Mouse (Mus musculus) limb, embryonic 10.5 days (tissue): ENCODE data around the gene 4930444G20Rik. TPM values are rescaled to one million over a fixed set of nuclear protein-coding genes. Genes with fewer than 3 reads are reported as not detected.
A peak's percentile ranks its signal among the peaks of the same experiment; 100 is the strongest.
"Not testable (repeated sequence)": the region's sequence is repeated elsewhere in the genome, so short reads cannot be mapped to it uniquely, and the experiment has no call there.

ENCODE experiments used
- DNase-seq: peaks from one replicate; pipeline ENCODE4 v3.0.0-alpha.2; 2017; ENCODE audit warnings: low spot score
- H3K27ac ChIP-seq: fragments of 300-500 bp; sonication (generic); 2 replicates; pipeline ENCODE4 v1.5.1; 2016; ENCODE audit warnings: mild to moderate bottlenecking
- H3K27me3 ChIP-seq: fragments of 300-500 bp; sonication (generic); 2 replicates; pipeline ENCODE4 v1.6.1; 2016; ENCODE audit warnings: low read depth, mild to moderate bottlenecking; ENCODE audit not compliant: poor library complexity, severe bottlenecking
- H3K36me3 ChIP-seq: fragments of 300-500 bp; sonication (generic); 2 replicates; pipeline ENCODE4 v1.6.1; 2016; ENCODE audit warnings: mild to moderate bottlenecking, moderate library complexity
- H3K4me1 ChIP-seq: fragments of 300-500 bp; sonication (generic); 2 replicates; pipeline ENCODE4 v1.6.1; 2016
- H3K4me3 ChIP-seq: fragments of 300-500 bp; sonication (generic); 2 replicates; pipeline ENCODE4 v1.5.1; 2016; ENCODE audit warnings: mild to moderate bottlenecking, moderate library complexity
- H3K9me3 ChIP-seq: fragments of 300-500 bp; sonication (generic); replicated peaks from 2 replicates; pipeline ENCODE4 v1.6.1; 2016; ENCODE audit warnings: mild to moderate bottlenecking
- WGBS: fragments of 180-500 bp; shearing (Covaris S2); methylation state at CpG from one replicate; pipeline ENCODE4 v1.1.7; 2016; 5-methylcytosine and 5-hydroxymethylcytosine counted together
- polyA plus RNA-seq: library from polyadenylated mRNA; unstranded; fragments of >200 nt; fragmentation: Nextera tagmentation; extraction: Ambion mirVana; gene quantifications from 2 replicates; pipeline ENCODE4 v1.2.1, GENCODE M21; 2016

4930444G20Rik gene
- polyA plus RNA-seq, result not detected in 2 replicates

DNA sequence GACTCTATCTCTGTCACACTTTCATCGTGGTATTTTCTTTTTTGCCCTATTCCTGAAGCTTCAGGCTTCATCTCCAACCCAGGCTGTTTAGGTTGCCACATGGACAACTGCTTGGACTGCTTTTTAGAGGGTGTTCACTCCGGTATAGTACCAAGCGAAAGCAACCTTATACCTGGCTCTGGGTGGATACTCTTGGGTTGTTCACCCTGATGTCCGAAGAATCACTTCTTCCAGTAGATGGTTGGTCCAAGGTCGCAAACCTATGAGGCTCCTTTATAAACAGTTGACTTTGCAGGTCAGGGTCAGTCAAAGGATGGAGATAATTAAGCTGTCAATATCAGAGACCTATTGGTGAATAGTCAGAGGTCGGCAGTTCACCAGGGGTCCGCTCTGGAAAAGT, at the start of gene 4930444G20Rik:
TSS of gene 4930444G20Rik (minus strand) at position 101 of the 400 bp plus-strand sequence.
- H3K4me3 ChIP-seq, DNase-seq, H3K27ac ChIP-seq, H3K27me3 ChIP-seq, H3K4me1 ChIP-seq, H3K9me3 ChIP-seq, H3K36me3 ChIP-seq: not testable (repeated sequence)
- 93% methylated on average over 7 of the region's 7 CpGs for WGBS

DNA sequence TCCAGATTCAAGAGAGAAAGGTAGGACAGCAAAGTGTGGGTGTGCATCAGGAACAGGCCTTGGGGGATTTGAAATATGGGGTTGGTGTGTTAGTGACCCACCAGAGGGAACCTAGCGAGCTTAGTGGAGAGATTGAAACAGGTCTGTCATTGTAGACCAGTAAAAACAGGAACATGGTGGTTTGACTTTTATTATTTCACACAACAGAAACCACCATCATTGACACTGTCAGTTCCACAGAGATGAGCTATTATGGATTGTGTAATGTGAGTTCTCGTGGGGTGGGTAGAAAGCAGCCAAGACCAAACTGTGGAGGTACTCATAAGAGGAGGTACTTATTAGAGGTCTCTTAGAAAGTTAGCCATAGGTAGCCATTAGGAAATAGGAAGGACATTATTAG, 6.7 kb upstream of the 4930444G20Rik start:
- 84% methylated on average over 2 of the region's 2 CpGs for WGBS
- DNase-seq, result no peak
- no peaks in the 10 kb centered on the region for H3K36me3 ChIP-seq

DNA sequence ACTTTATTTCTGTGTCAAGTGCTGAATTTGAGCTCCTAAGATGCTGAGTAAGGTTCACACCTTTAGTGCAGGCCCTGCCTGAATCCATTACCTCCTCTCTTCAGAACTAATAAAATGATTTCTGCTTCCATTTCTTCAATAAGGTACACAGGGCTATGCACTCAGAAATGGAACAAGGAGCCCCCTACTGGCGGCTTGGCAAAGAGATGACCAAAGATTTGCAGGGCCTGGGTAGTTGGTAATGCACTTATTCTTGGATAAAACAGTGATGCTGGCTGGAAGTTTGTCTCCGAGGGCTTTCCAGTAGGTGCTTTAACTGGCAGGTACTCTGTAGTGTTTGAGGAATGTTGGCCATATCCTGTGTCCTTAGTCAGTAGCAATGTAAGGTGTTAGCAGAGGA, 4.9 kb upstream of the 4930444G20Rik start:
- Histone ChIP-seq H3K4me1 (no peaks in the 10 kb centered on the region), H3K27me3 (no peaks in the 10 kb centered on the region), H3K36me3 (no peaks in the 10 kb centered on the region), H3K27ac (no peak overlapping the region), H3K9me3 (no peaks in the 10 kb centered on the region), H3K4me3 (no peak overlapping the region)
- 61% methylated on average over 2 of the region's 2 CpGs for WGBS
- no peak for DNase-seq

More for the DNA sequence above, 6.7 kb upstream of the 4930444G20Rik start:
- Histone ChIP-seq H3K27me3 (no peaks in the 10 kb centered on the region), H3K27ac (no peak overlapping the region), H3K4me1 (no peaks in the 10 kb centered on the region), H3K4me3 (no peak overlapping the region), H3K9me3 (no peaks in the 10 kb centered on the region)

DNA sequence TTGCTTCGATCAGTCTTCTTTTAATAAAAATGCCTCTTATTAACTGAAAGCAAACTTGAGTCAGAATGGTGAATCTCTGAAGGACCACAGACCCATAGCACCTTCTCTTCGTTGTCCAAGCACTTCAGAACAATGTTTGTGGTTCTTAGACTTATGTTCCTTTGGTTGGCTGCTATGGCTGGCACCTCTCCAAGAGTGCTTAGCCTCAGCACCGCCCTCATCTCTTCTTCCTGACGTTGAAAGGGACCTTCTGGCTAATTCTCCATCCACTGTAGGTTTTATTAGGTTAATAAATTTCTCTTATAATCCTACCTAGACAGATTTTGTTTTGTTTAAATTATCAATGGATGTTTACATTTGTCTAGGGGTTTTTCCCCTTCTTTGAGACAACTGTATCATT, 2.7 kb upstream of the 4930444G20Rik start:
- Histone ChIP-seq H3K4me3 (no peak overlapping the region), H3K4me1 (no peaks in the 10 kb centered on the region), H3K9me3 (no peaks in the 10 kb centered on the region), H3K27ac (no peak overlapping the region), H3K27me3 (no peaks in the 10 kb centered on the region), H3K36me3 (no peaks in the 10 kb centered on the region)
- DNase-seq, result no peak
- 84% methylated on average over 4 of the region's 4 CpGs for WGBS

DNA sequence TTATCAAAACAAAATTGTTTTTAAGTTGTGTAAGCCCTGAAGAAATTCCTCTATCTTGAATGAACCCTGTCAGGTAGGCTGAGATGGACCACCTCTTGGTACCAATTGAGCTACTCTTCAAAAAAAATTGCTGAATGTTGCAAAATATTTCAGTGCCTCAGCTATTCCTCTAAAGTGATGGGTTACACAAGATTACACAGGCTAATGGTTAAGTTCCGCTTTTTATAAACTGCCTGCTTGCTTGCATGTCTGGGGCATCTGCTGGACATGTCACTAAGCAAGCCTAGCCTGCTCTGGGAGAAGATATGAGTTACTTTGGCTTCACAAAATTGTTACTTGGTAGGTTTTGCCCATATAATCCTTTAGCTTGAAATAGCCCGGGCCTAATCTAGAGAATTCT, 2.3 kb upstream of the 4930444G20Rik start:
- H3K36me3 ChIP-seq, result no peaks in the 10 kb centered on the region
- no peaks in the 10 kb centered on the region for H3K27me3 ChIP-seq
- H3K4me1 ChIP-seq, result no peaks in the 10 kb centered on the region
- H3K27ac ChIP-seq, result no peak overlapping the region
- no peaks in the 10 kb centered on the region for H3K9me3 ChIP-seq
- DNase-seq, result no peak
- no peak overlapping the region for H3K4me3 ChIP-seq
- WGBS, result 94% methylated on average over 2 of the region's 2 CpGs

DNA sequence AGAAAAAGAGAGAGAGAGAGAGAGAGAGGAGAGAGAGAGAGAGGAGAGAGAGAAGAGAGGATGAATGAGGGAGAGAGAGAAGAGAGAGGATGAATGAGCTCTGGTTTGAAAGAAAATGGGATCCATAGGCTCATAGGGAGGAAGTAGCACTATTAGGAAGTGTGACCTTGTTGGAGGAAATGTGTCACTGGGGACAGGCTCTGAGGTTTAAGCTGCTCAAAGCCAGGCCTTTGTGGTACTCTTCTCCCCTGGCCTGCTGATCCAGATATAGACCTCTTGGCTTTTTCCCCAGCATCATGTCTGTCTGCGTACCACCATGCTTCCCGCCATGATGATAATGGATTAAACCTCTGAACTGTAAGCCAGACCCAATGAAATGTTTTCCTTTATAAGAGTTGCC, 8.5 kb downstream of the 4930444G20Rik start:
- WGBS, result 76% methylated on average over 2 of the region's 2 CpGs
- Histone ChIP-seq H3K4me1 (peaks cover 13% of the 10 kb centered on the region), H3K36me3 (no peaks in the 10 kb centered on the region), H3K27ac (no peak overlapping the region), H3K4me3 (peak overlapping the region; percentile 56; the same call in 1 of the 2 replicates), H3K27me3 (no peaks in the 10 kb centered on the region), H3K9me3 (no peaks in the 10 kb centered on the region)
- DNase-seq, result no peak

DNA sequence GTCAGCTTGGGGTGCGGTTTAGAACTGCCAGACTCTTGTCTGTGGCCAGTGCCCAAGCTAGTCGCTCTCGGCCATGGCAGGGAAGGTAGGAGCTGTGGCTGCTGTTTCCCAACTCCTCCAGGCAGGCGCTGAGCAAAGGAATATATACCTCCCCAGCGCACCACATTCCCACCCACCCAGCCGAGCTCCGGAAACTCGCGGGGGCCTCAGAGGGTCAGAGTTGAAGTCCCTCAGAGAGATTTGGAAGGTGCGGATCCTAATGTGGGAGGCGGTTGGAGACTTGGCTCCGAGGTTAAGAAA, 8.9 kb downstream of the 4930444G20Rik start:
- Histone ChIP-seq H3K9me3 (no peaks in the 10 kb centered on the region), H3K36me3 (no peaks in the 10 kb centered on the region), H3K27me3 (no peaks in the 10 kb centered on the region), H3K4me1 (peaks cover 13% of the 10 kb centered on the region), H3K27ac (peak overlapping the region; percentile 72), H3K4me3 (peak overlapping the region; percentile 56)
- no peak for DNase-seq
- WGBS, result 23% methylated on average over 12 of the region's 12 CpGs

DNA sequence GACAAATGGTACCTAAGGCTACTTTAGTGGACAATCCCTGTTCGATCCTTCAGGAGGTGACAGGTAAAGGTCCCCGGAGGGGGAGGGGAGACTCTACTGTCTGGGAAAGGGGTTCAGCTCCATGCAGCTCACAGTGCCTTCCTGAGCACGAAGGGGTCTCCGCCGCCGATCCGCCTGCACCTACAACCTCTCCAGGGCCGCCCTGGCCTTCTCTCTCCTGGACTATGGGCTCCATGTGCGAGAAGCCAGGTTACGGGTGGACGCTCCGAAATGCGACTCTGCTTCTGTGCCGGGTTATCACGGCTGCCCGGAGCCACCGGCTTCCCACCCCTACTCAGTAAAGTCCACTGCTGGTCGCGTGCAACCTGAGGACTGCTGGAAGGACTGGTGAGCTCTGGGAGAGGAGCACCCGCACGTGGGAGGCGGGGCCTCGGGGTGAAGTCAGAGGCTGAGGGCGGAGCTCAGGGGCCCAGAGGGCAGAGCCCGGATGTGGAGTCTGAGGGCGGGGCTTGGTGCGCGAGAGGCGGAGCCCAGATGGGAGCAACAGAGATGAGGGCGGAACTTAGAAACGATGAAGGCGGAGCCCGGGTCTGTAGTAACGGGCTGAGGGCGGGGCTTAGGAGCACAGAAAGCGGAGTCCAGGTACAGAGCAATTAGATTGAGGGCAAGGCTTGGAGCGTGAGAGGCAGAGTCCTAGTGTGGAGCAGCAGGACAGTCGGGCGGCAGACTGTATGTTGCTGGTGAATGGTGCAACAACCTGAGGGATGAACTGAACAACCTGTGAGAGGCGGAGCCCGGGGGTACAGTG, 9.5 kb downstream of the 4930444G20Rik start:
- H3K4me1 ChIP-seq, result peaks cover 13% of the 10 kb centered on the region
- peak overlapping the region; percentile 56 for H3K4me3 ChIP-seq
- no peaks in the 10 kb centered on the region for H3K36me3 ChIP-seq
- no peaks in the 10 kb centered on the region for H3K27me3 ChIP-seq
- peak overlapping the region; percentile 72 for H3K27ac ChIP-seq
- peak; percentile 95 for DNase-seq
- 13% methylated on average over 41 of the region's 41 CpGs for WGBS
- H3K9me3 ChIP-seq, result no peaks in the 10 kb centered on the region

DNA sequence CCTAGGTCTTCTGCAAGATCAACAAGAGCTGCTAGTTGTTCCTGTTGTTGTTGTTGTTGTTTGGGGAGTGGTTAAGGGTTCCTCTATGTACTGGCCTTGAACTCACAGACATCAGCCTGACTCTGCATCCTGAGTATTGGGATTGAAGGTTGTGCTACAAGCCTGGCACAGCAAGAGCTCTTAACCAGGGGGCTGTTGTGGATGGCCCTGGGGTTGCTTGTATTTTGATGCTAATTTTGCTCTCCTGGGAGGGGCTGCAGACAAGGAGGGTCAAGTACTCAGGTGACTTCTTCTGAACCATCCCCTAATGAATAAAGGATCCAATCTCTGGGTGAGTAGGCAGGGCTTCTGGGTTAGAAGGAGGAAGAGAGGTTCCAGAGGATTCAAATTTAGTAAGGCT, 12.6 kb downstream of the 4930444G20Rik start:
- peaks cover 13% of the 10 kb centered on the region for H3K4me1 ChIP-seq
- no peak overlapping the region for H3K4me3 ChIP-seq
- no peaks in the 10 kb centered on the region for H3K27me3 ChIP-seq
- DNase-seq, result no peak
- no peaks in the 10 kb centered on the region for H3K36me3 ChIP-seq
- no peak overlapping the region for H3K27ac ChIP-seq
- no peaks in the 10 kb centered on the region for H3K9me3 ChIP-seq

DNA sequence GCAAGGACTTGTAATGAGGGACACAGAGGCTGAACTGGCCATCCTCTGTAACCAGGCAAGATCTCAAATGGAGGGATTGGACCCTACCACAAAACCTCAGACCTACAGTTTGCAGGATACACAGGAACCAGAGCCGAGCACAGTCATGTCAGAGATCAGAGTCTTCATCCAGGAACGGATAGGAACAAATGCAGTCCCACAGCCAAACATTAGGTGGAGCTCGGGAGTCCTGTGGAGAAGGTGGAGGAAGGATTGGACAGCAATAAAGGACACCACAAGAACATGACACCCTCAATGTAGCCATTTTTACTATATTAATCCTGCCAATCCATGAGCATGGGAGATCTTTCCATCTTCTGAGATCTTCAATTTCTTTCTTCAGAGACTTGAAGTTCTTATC, 31.6 kb downstream of the 4930444G20Rik start:
- peak; percentile 52 for DNase-seq
- H3K36me3 ChIP-seq, H3K27ac ChIP-seq, H3K4me3 ChIP-seq, H3K9me3 ChIP-seq, H3K4me1 ChIP-seq, H3K27me3 ChIP-seq: not testable (repeated sequence)
- 14% methylated on average over 3 of the region's 3 CpGs for WGBS

DNA sequence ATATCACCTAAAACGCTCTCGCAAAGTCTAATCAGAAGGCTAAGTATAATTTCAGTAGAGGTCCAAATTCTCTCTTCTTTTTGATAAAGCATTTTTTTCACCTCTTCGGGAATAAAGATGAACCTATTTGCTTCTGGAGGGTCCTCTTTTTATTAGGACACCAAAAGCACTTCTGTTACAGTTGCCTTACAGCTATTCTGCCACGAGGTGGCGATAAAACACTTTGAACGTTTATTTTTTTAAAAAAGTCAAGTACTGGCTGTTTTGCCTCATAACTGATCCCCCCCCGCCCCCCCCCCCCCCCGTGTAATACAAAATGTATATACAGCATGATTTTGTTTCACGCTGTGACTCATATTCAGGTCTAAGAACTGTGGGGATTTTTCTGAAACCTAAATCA, 33.6 kb downstream of the 4930444G20Rik start:
- WGBS, result 13% methylated on average over 9 of the region's 9 CpGs
- no peak overlapping the region for H3K4me3 ChIP-seq
- no peak for DNase-seq
- H3K27me3 ChIP-seq, result no peaks in the 10 kb centered on the region
- H3K4me1 ChIP-seq, result no peaks in the 10 kb centered on the region
- no peak overlapping the region for H3K27ac ChIP-seq
- H3K36me3 ChIP-seq, result no peaks in the 10 kb centered on the region
- H3K9me3 ChIP-seq, result no peaks in the 10 kb centered on the region

DNA sequence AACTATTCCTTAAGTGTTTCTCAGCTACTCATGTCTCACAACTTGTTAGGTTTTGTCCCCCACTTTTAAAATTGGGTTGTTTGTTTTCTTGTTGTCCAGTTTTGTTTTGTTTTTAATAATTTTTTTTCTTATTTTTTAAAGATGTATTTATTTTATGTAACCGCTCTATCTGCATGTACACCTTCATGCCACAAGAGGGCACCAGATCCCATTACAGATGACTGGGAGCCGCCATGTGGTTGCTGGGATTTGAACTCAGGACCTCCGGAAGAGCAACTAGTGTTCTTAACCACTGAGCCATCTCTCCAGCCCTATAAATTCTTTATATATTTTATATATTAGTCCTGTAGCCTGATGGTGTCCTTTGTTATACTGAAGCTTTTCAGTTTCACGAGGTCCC, 49.3 kb downstream of the 4930444G20Rik start:
- no peak overlapping the region for H3K4me3 ChIP-seq
- no peak for DNase-seq
- H3K9me3 ChIP-seq, result no peaks in the 10 kb centered on the region
- H3K4me1 ChIP-seq, result no peaks in the 10 kb centered on the region
- 96% methylated on average over 4 of the region's 4 CpGs for WGBS
- no peaks in the 10 kb centered on the region for H3K27me3 ChIP-seq
- H3K27ac ChIP-seq, result no peak overlapping the region
- H3K36me3 ChIP-seq, result no peaks in the 10 kb centered on the region

DNA sequence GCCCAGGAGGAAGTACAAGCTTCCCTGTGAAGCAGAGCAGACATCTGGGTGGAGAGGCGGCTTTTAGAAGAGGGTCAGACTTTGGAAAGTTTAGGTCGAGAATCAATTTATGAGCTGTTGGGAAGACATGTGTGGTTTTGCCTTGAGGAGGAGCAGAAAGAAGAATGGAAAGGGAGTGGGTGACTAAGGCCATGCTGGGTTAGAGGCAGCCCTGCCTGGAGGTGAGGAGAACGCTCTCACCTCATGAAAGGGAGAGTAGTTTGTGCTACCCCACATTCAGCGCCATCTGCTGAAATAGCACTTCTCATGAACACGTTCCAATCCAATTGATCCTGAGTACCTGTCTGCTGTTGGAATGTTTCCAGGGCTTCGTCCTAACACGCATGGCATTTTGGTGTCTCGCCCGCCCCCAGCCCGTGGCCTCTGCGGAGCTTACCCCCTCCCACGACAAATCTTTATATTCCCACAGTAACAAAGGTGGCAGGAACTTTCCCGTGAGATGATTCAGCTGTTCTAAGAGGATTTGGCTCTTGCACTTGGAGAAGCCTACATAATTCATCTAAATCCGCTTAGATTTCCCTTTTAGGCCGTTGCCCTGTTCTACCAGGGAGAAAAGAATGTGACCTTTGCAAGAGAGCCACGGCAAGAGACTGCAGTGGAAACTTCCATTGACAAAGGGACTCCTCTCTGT, 50.3 kb downstream of the 4930444G20Rik start:
- Histone ChIP-seq H3K36me3 (no peaks in the 10 kb centered on the region), H3K27me3 (no peaks in the 10 kb centered on the region), H3K4me3 (no peak overlapping the region), H3K27ac (no peak overlapping the region), H3K4me1 (no peaks in the 10 kb centered on the region), H3K9me3 (no peaks in the 10 kb centered on the region)
- WGBS, result 84% methylated on average over 16 of the region's 16 CpGs
- DNase-seq, result no peak
